Mouse (Mus musculus) intestine, postnatal 0 days (tissue): ENCODE measurements at regions not wholly inside any gene's neighbourhood (a gene's known extent, or its start where the extent isn't known, plus 50 kb on each side); places are given as distances from the start of the nearest gene placed in this dataset.
"Not testable (repeated sequence)": the region's sequence is repeated elsewhere in the genome, so short reads cannot be mapped to it uniquely, and the experiment has no call there.

ENCODE experiments used
- ATAC-seq: fragments of 200-750 bp; cut with Nextera tagmentation; 2 replicates; pipeline ENCODE4 v1.8.0; 2017; ENCODE audit warnings: mild to moderate bottlenecking, moderate TSS enrichment, moderate library complexity
- H3K27ac ChIP-seq: fragments of 300-500 bp; sonication (generic); 2 replicates; pipeline ENCODE4 v1.5.1; 2014; ENCODE audit warnings: mild to moderate bottlenecking, low read depth, low read length, moderate library complexity
- H3K27me3 ChIP-seq: fragments of 300-500 bp; sonication (generic); replicated peaks from 2 replicates; pipeline ENCODE4 v1.6.1; 2014; ENCODE audit warnings: low read length, mixed read lengths; ENCODE audit not compliant: control insufficient read depth, insufficient read depth
- H3K36me3 ChIP-seq: fragments of 300-500 bp; sonication (generic); 2 replicates; pipeline ENCODE4 v1.6.1; 2014; ENCODE audit warnings: mild to moderate bottlenecking, moderate library complexity; ENCODE audit not compliant: control insufficient read depth, insufficient read depth
- H3K4me1 ChIP-seq: fragments of 300-500 bp; sonication (generic); replicated peaks from 2 replicates; pipeline ENCODE4 v1.6.1; 2014; ENCODE audit warnings: antibody characterized with exemption, low read length, mixed read lengths; ENCODE audit not compliant: control insufficient read depth, insufficient read depth
- H3K4me2 ChIP-seq: fragments of 300-500 bp; sonication (generic); replicated peaks from 2 replicates; pipeline ENCODE4 v1.6.1; 2014; ENCODE audit warnings: low read depth, mild to moderate bottlenecking, moderate library complexity
- H3K4me3 ChIP-seq: fragments of 300-500 bp; sonication (generic); 2 replicates; pipeline ENCODE4 v1.5.1; 2014; ENCODE audit warnings: low read depth, low read length
- H3K9ac ChIP-seq: fragments of 300-500 bp; sonication (generic); 2 replicates; pipeline ENCODE4 v1.6.1; 2014; ENCODE audit warnings: mild to moderate bottlenecking, low read depth, low read length
- H3K9me3 ChIP-seq: fragments of 300-500 bp; sonication (generic); 2 replicates; pipeline ENCODE4 v1.6.1; 2016; ENCODE audit warnings: mixed run types; ENCODE audit not compliant: control insufficient read depth
- CTCF ChIP-seq: sonication (generic); IDR thresholded peaks from 2 replicates; pipeline ENCODE4 v1.5.1; 2016; ENCODE audit warnings: low read depth, mild to moderate bottlenecking, control low read depth, antibody characterized with exemption, moderate library complexity
- WGBS: fragments of 180-500 bp; shearing (Covaris S2); extraction: QIAGEN DNeasy Blood & Tissue Kit; methylation state at CpG from one replicate; pipeline ENCODE4 v1.1.7; 2014; 5-methylcytosine and 5-hydroxymethylcytosine counted together

DNA sequence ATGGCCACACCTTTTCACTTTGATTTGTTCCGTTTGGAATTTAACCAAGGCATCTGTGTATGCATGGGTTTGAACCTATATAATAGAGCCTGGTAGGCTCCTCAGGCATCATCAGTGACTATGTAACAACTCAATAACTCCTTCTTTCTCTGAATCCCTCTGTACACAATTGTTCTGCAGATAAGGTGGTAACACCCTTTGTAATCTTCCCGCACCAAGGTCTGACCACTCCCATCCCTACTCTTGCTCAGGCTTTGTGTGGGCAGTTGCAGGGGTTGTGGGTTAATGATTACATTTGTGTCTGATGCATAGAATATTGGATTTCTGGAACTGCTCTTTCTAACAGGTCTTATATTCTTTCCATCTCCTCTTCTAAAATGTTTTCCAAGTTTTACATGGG lies 596.9 kb downstream of the Anxa1 start:
- Histone ChIP-seq H3K4me2 (no peak overlapping the region), H3K4me3 (no peak overlapping the region), H3K27ac (no peak overlapping the region), H3K27me3 (no peaks in the 10 kb centered on the region), H3K9ac (no peak overlapping the region), H3K36me3 (no peaks in the 10 kb centered on the region), H3K4me1 (no peaks in the 10 kb centered on the region), H3K9me3 (no peaks in the 10 kb centered on the region)
- 34% methylated on average over 2 of the region's 2 CpGs for WGBS
- TF ChIP-seq CTCF, result no peak
- peak; percentile 51; the same call in 1 of the 2 replicates for ATAC-seq

DNA sequence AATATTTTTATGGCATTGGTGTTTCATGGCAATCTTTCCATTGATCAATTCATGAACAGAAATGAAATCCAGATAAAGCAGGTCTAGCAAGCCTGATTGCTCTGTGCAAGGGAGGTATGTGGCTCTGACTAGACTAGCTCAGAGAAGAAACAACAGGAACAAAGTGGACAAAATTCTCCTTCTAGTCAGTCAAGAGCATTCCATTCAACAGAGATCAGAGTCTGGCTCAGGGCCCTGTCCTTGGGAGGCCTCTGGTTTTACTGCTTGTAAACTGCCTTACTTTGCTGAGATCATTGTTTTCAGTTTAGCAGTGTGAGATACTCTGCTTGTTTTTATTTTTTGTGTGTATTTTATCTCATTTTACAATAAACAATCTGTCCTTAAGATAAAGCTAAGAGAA lies 607.2 kb downstream of the Anxa1 start:
- ATAC-seq, result no peak
- Histone ChIP-seq H3K9ac (no peak overlapping the region), H3K9me3 (no peaks in the 10 kb centered on the region)

DNA sequence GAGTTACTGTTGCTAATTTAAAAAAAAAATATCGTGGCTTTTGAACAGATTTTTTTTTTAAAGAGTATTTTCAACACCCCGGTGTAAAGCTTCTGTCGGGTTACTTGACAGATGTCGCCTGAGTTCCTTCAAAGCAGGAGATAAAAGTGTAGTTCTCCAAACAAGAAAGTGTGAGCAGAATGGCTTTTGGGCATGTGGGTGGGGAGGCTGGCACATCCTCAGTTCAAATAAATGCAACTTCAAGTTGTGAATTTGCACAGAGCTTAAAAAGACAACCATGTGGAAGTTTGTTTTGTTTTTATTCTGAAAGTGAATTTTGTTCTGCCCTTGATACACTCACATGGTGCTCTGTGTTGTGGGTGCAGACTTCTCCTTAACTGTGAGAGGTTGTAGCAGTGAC lies 612.9 kb downstream of the Anxa1 start:
- no peak overlapping the region for H3K4me2 ChIP-seq
- no peak overlapping the region for H3K27ac ChIP-seq
- H3K4me1 ChIP-seq, result no peaks in the 10 kb centered on the region
- H3K27me3 ChIP-seq, result no peaks in the 10 kb centered on the region
- no peak overlapping the region for H3K4me3 ChIP-seq
- WGBS, result 42% methylated on average over 4 of the region's 4 CpGs
- H3K9me3 ChIP-seq, result no peaks in the 10 kb centered on the region
- no peak overlapping the region for H3K9ac ChIP-seq
- no peaks in the 10 kb centered on the region for H3K36me3 ChIP-seq
- no peak for TF ChIP-seq CTCF
- no peak for ATAC-seq

More for the DNA sequence above, 607.2 kb downstream of the Anxa1 start:
- TF ChIP-seq CTCF, result no peak
- Histone ChIP-seq H3K36me3 (no peaks in the 10 kb centered on the region), H3K27me3 (no peaks in the 10 kb centered on the region), H3K27ac (no peak overlapping the region), H3K4me1 (no peaks in the 10 kb centered on the region), H3K4me2 (no peak overlapping the region), H3K4me3 (no peak overlapping the region)

DNA sequence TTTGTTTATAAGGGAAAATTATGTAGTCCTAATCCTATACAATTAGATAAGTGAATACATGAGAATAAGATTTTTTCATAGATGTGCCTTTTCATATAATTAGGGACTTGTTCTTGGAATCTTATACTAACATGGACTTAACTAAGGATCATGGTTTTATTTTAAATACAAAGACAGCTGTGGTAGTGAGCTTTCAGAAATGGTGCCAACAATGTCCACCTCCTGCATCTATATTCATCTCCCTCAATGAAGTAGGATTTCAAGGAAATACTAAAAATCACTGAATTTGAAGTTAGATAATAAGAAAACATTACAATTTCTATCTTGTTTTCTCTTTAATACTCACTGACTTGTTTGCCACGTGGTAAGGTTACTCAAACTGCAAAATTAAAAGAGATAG lies 619.8 kb downstream of the Anxa1 start:
- H3K27me3 ChIP-seq, result no peaks in the 10 kb centered on the region
- TF ChIP-seq CTCF, result no peak
- H3K4me1 ChIP-seq, result no peaks in the 10 kb centered on the region
- H3K36me3 ChIP-seq, result no peaks in the 10 kb centered on the region
- no peak overlapping the region for H3K4me2 ChIP-seq
- WGBS, result 36% methylated on average over 1 of the region's 1 CpGs
- H3K9ac ChIP-seq, result no peak overlapping the region
- no peak overlapping the region for H3K4me3 ChIP-seq
- no peak overlapping the region for H3K27ac ChIP-seq
- H3K9me3 ChIP-seq, result no peaks in the 10 kb centered on the region
- no peak for ATAC-seq

DNA sequence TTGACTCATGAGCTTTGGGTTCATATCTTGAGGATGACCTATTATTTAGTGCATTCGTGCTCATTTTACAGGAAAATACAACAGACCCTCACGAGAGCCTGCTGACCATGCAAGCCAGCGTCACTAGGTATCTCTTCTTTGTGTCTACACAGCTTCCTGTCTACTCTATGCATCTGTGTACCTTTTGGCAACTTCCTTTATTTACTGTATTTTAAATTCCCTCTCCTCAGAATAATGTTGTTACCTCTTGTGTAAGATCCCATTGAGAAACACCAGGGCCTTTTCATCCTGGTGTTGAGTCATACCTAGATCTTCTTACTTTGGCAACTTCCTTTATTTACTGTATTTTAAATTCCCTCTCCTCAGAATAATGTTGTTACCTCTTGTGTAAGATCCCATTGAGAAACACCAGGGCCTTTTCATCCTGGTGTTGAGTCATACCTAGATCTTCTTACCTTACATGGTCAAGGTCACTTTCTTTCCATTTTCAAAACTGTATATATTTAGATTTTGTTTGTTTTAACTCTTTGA lies 639.1 kb upstream of the Rorb start:
- WGBS, result 80% methylated on average over 3 of the region's 3 CpGs

DNA sequence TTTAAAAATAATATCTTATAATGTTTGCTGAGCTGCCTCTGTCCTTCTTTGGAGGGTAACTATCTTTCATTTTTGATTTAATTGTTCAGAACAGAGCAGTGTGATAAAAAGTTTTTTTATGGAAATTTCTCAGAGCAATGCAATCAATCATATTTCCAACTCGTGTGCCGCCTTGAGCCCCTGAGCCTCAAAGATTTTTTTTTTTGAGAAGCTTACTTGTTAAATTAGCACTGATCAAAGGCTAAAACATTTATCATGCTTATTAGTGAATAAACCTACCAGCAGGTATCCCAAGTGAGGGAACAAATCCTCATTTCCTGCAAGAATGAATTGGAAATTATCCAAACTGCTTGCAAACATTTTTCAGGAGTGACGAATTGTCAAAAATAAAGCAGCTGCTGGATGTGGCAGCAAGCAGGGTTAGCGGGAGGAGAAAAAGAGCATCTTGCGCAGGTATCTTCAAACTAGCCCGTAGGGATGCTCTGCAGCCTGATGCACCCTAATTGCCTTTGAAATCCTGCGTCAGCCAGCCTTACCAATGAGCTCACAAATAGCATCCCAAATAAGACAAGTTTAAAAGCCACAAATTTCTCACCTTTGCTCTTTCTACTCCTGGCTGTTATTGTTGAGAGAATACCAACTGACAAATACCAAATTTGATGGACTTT lies 637.0 kb upstream of the Rorb start:
- Histone ChIP-seq H3K9me3 (no peaks in the 10 kb centered on the region), H3K27me3 (no peaks in the 10 kb centered on the region), H3K36me3 (no peaks in the 10 kb centered on the region), H3K4me2 (no peak overlapping the region), H3K9ac (no peak overlapping the region), H3K4me1 (no peaks in the 10 kb centered on the region), H3K4me3 (no peak overlapping the region), H3K27ac (no peak overlapping the region)
- no peak for ATAC-seq
- 75% methylated on average over 7 of the region's 7 CpGs for WGBS
- TF ChIP-seq CTCF, result no peak

More for the DNA sequence above, 639.1 kb upstream of the Rorb start:
- not testable (repeated sequence) for H3K36me3 ChIP-seq, H3K9ac ChIP-seq, H3K27me3 ChIP-seq, H3K27ac ChIP-seq, H3K4me1 ChIP-seq, ATAC-seq, H3K4me3 ChIP-seq, H3K9me3 ChIP-seq, H3K4me2 ChIP-seq
